Mouse (Mus musculus) left cerebral cortex, adult 8-10 months (tissue): ENCODE measurements around the gene Suclg2. TPM values are rescaled to one million over a fixed set of nuclear protein-coding genes. Genes with fewer than 3 reads are reported as not detected.

Experiments used
- DNase-seq, 2 experiments: peaks; one replicate each; pipeline ENCODE4 v3.0.0; 2022; ENCODE audit warnings: low spot score in 2 of 2
- total RNA-seq, 4 experiments: library from RNA; stranded (reverse); gene quantifications; 2 replicates each; pipeline ENCODE4 v1.2.4; 2022

The Suclg2 gene
- total RNA-seq, 4 experiments from 2014 or later = 20.7 to 24.1 (median 21.2) TPM

DNA sequence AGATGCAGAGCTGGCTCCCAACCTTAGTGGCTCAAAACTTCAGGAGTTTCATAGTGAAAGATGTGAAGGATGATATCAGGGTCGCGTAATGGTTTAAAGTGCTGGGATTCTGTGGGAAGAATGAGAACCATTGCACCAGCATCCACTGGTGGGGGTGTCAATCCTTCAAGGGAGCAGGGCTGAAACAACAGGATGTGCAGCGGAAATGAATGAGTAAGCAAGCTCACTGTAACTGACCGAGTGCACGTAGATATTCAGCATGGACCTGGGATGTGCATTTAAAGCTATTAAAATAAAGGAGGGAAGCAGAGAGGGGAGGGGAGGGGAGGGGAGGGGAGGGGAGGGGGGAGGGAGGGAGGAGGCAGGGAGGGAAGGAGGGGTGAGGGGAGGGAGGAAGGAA is 18.4 kb downstream of the Suclg2 start:
- DNase-seq = no peak

DNA sequence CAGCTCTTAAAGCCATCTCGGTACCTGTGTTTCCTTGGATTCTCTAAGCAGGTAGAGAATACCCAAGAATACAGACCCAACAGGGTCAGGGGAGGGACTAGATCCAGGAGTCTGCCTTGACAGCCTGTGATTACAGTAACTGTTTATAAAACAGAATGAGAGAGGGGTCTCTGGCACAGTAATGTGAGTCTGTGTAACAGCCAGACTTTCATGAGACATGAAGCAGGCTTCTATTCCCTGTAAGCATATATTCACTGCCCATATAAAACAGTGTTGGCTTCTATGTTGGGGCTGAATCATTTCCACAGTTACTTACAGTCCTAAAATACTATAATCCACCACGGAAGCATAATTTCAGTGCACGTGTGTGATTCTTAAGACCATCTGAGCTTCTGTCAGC is 19.3 kb downstream of the Suclg2 start:
- DNase-seq = no peak

DNA sequence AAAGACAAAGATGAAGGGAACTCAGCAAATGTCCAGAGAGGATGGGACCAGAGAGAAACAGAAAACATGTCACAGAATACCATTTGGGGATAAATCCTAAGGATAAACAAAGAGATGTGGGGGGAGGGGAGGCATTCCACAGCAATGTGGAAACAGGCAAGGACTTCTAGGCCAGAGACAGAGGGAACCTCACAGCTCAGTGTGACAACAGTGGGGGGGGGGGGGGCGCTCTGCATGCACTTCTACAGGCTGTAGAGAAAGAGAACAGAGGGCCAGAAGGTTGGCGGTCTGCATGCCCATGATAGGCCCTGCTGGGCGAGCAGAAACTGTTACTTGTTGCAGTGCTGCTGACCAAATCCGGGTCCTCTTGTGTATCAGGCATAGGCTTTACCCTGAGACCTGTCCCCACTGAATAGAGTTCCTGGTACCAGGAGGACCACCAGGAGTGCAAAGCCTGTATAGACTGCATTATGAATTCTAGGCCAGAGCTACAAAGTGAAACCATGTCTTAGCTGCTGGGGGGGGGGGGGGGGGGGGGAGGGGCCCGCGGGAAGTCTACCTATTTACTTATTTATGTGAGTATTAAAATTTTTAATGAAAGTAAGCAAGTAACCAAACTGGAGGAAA is 20.0 kb downstream of the Suclg2 start:
- DNase-seq = no peak

DNA sequence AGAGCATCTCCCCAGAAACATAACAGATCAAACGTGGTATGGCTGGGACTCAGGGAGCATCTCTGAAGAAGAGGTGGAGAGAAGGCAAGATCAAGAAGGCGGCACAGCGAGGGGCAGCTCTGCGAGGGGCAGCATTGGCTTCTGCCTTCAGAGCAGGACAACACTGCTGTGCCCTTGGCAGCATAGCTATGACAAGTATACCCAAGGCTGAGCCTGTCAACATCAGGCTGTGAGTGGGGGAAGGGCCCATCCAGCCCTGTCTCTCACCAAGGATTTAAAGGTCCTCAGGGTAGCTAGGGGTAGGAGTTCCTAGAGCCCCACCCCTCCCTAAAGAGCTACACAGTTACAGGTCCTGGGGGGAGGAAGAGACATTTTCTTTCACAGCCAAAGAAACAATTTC is 23.7 kb downstream of the Suclg2 start:
- no peak for DNase-seq

DNA sequence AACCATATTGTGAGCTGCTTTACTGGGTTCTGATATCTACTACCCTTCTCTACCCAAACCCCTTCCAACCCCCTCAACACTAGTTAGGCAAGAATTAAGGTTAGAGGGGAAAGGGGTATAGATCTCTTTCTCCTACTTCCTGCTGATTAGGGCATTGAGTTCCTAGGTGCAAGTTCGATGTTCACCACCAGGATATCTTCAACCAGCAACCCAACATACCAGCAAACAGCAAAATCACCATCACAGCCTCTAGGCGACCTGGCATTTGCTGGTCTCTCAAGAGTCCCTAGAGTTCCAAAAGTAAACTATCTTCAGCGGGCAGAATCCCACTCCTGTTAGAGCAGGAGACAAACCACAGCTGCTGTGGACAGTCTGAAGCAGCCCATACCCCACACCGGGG is 33.4 kb downstream of the Suclg2 start:
- DNase-seq = no peak

DNA sequence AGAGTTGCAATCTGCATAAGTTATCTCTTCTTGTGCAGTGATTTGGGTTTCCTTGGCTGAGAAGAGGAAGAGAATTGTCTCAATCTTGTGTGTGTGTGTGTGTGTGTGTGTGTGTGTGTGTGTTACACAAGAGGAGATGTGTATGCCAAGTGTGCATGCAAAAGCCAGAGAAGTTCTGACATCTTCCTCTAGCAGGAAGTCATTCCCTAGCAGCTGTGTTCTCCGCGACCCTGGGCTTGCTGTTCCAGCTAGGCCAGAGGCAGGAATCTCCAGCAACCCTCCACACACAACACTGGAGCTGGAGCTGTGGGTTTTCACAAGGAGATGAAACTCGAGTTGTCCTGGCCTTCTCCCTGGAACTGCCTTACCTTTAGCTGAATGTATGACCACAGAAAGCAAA is 38.9 kb downstream of the Suclg2 start:
- no peak for DNase-seq

DNA sequence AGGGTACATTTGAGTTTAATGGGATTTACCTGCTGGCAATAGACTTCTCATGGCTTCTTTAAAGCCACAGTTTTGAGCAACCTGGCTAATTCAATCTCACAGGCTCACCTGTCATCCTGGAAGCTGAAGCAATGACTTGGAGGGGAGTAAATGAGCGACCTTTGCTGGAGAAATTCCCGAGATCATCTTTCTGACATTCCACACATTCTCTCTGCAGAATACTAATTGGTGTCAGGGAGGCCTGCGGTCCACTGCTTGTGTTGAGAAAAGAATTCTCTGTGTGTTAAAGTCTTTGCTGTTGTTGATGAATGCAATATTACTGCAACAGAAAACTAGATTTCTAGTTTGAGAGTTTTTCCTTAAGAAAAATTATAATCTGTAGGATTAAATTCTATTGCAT is 39.3 kb downstream of the Suclg2 start:
- no peak for DNase-seq

DNA sequence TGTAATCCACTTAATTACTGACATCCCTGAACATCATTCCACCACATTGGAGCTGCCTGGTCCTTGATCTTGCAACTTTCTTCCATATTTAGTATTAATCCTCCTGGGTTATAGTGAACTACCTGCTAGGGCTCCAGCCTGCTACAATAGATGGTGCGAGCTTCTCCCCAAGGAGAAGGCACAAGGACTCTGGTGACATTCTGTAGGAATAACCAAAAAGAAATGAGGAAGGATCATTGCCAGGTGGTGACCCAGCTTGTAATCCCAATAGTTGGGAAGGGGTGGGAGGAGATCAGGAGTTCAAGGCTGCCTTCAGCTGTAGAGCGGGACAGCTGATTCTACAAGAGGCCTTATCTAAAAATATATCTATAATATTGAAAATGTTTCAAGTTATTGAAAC is 41.6 kb downstream of the Suclg2 start:
- no peak for DNase-seq

DNA sequence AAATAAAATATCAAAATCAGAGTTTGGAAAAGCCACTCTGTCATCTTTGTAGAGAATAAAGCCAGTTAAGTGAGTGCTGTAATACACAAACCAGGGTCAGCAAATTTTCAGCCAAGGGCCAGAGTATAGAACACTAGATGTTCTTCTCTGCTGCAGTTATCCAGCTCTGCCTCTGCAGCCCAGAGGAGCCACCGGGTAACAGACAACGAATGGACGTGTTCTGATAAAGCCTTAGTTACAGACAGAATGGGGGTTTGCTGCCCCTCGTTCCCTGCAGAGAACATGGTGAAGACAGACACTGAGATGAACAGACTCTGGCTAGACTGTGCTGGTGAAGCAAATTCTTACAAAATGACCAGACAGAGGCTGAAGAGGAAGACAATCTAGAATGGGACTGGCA is 42.2 kb downstream of the Suclg2 start:
- no peak for DNase-seq

DNA sequence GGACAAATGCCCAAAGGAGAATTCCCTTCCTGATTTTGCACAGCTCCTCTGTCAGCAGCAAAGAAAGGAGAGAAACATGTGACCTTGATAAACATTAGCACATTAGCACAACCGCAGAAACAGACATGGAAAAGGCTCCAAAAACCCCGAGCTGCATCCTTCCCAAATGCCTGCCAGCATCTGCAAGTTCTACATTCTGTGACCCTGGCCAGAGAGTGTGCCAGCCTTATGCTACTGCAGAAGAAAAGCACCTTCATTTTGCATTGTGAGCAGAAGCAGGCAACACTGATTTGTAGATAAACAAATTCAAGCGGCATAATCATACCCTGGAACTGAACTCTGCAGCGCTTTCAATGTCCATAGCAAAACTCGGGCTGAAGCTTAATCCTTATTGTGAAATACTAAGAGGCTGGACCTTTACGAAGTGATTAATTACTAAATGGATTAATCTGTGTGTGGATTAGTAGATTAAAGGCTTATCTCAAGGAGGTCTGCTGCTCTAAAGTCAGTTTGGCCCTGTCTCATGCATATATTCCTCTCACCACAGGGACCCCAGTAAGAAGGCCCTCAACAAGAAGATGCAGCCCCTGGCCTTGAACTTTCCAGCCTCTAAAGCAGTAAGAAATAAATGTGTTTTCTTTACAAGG is 43.4 kb downstream of the Suclg2 start:
- no peak for DNase-seq

DNA sequence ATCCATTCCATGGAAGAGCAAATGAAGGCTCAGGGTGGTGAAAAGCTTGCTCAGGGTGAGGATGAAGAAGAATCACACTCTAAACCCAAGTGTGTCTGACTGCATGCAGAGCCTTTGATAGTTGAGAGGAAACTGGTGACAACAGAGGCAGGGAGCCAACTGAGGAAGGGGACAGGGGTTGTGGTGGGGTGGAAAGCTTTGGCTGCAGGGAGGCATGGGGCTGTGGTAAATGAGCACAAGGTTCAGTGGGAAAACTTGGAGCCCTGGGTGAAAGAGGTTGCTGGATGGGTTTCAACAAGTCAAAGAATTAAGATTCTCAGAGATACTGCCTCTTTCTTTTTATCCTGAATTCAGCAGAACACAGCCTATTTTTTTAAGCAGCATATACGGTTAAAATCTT is 43.9 kb downstream of the Suclg2 start:
- no peak for DNase-seq

DNA sequence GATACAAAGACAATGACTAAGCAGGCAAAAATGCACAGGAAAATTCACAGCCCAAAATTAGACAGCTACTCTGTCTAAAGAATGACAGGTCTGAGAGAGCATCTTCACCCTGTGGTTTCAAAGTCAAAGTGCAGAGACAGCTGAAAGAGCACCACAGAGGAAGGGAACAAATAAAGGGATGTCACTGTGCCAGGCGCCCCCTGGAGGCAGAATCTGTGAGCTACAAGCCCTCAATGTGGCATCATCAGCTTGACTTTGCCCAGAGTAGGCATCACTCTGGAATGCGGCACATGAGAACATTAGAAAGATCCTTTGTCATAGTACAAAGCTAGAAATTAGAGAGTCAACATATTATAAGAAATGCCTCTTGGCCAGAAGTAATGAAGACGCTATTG is 49.3 kb downstream of the Suclg2 start:
- peak in 1 of 2 experiments; percentile 43 for DNase-seq

DNA sequence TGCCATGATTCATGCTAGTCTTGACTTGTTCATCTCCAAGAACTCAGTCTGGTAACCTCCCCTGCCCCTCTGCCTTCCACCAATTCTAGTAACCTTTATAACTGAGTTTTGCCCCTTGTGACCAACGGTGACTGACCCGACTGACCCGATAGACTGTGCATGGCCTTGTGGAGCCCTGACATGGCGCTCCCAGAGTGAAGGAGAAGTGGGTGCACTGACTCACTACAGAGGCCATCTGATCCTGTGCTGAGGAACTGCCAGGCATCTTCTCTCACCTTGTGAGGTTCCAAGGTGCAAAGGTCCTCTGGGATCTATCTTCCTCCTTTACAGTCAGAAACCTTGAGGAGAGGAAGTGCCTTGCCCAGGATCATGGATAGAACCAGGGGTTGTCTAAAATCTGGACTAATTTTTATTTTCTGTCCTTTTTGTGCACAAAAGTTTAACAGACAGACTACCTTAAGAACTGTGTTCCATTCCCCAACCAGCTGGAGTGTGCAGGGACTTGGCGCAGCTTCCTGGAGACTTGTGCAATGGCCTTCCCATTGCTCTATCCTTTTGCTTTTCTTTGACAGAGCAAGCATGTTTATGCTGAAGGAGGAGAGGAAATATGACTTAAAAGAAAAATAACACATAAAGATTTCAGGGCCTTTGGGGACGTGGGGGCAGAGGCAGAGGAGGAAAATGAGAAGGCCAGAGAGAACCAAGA is 49.8 kb downstream of the Suclg2 start:
- no peak for DNase-seq

DNA sequence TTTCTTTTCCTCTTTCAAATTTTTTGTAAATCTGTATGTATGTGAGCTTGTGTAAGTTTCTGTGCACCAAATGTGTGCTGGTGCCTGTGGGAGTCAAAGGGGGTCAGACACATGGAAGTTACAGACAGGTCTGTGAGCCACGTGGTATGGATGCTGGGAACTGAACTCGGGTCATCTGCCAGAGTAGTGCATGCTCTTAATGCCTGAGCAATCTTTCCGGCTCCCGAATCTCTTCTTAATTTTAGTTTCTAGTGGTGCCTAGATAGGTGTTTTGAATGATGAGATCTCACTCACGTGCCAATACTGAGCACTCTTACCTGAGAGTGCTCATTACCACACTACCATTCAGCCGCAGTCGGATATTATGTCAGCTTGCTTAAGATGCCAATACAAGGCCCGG is 60.9 kb downstream of the Suclg2 start:
- no peak for DNase-seq

DNA sequence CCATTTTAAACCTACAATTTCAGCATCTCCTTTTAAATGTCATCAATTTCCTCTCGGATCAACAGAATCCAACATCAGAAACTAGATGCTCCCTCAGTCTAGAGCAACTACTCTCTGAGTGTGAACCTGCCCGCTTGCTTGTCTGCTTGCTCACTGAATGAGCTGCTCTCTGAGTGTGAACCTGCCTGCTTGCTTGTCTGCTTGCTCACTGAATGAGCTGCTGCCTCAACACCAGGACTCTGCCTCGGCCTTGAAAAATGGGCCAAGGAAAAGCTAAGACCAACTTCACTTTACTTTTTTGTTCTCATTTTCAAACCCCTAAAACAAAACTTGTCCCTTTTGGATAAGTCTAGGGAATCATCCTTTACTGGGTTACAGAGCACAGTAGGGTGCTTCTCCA is 64.9 kb downstream of the Suclg2 start:
- DNase-seq = no peak

DNA sequence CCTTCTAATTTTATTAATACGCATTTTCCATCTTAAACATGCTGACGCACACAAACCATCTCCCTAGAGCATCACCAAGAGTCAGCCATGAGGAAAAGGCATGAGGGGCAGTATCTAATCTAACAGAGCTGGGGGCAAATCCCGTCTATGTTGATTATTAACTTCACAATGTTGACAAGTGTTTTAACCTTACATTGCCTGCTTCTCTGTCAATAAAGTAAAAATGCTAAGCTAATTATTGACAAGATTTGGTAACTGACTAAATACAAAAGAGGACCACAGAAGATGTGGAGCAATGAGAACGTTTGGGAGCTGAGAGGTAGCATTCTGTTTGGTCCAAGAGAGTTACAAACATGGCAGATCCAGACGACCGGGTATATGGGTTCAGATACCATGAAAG is 65.8 kb downstream of the Suclg2 start:
- no peak for DNase-seq

DNA sequence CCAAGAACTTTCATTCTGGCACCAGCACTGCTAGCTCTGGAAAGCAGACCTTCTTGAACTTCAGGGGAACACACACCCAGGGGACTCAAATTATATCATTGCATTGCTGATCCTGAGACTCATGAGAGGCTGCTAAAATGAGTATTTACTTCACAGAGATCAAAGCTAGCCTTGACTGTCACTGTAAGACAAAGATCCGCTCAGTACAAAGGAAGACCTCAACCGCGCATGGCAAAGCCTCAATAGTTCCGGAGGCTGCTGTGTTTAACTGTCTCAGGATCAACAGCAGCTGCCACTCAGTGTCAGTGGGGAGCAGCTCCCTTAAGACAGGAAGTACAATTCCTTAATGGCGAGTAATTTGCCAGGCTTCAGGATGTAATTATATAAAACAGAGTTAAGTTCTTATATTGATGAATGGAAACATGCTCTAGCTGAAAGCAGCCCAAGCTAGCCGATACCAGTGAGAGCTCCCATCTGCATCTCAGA is 67.2 kb downstream of the Suclg2 start:
- DNase-seq = no peak

DNA sequence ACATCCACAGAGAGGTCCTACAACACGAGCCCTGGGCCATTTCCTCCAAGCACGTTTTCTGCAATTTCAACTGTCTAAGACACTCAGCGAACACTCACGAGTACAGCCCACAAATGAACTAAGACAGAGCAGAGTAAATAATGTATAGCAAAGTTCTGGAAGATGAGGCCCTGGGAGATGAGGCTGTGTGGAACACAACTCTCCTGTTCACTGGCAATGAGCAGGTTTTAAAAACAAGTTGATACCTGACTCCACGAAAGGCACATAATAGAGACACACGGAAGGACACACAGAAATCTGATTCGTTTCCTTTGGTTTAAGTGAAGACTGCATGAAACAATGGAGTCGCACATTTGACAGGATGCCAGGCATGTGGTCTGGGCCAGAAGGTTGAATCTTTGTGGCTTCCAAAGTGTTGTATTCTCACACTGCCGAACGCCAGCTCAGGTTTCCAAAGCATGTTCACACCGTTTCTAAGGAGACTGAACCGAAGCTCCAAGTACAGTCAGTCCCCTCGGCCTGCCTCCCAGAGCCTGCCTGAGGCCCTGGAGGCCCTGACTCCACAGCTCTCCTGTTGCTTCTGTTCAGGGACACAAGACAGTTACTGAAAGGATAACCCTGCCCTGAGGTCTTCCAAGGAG is 68.4 kb downstream of the Suclg2 start:
- DNase-seq = no peak

DNA sequence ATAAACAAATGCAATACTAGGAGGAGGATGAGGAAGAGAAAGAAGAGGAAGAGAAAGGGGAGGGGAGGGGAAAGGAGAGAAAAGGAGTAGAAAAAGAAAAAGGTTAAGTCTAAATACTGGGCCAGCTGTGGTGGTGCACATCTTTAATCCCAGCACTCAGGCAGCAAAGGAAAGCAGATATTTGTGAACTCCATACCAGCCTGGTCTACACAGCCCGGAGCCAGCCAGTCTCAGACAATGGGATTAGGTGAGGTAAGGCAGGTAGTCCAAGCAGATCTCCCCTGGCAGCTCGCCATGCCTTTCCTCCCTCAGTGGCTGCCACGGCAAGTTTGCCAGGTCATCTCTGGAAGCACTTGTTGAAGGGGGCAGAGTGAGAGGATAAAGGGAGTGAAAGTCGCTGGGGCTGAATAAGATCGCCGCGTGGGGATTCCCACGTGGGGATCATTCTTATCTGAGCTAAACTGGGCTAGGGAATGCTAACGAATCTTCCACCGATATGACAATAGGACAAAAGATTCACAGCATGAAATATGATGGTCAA is 69.4 kb downstream of the Suclg2 start:
- DNase-seq = no peak

DNA sequence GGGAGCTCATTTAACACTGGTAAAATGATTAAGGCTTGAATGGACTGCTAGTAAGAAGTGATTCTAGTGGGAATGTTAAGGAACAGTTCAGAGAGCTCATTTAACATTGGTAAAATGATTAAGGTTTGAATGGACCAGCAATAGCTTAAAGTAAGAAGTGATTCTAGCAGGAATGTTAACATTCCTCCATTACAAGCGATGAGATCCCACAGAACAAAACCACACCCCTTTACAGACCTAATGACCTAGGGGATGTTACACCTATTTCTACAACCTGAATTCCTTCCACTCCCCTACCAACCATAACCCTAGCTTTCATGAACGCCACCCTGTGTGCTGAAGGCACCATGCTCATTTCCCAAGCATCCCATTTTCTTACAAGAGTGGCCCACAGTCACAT is 81.2 kb downstream of the Suclg2 start:
- no peak for DNase-seq

DNA sequence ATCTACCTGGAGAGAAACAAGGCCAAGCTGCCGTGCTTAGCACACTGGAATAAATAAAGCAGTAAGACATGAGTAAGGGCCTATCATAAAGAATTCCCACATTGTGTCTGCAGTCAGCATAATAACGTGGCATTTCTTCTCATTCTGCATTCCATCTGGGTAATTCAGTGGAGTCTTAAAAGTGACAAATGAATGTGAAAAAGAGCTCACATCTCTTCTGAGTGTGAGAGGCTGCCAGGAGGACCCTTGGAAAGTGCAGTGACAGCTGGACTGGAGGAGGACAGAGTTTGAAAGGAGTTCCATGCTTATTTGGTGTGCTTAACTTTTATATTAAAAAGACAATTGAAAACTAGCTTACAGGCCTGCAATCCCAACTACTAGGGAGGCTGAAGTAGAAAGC is 83.2 kb downstream of the Suclg2 start:
- DNase-seq = peak in 1 of 2 experiments; percentile 28

DNA sequence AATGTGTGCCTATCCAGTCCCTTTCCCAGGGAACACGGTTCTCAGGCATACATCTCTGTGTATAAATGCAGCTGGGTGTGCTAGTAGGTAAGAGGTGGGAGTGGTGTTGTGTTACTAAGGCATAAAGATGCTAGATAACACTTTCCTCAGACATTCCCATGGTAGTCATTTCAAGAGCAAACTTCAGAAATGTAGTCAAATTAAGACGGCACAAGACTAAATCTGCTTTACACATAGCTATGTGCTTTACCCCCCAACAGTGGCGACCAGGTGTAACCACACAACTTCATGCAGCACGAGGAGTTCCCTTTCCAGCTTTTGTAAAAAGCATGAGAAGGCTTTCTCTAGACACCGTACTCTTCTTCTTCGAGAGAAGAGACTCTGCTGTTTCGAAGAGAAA is 89.5 kb downstream of the Suclg2 start:
- DNase-seq = no peak
